Mouse (Mus musculus) spleen, adult 2 months (tissue): Measurements from ENCODE around the gene Dyrk1a. TPM values are rescaled to one million over a fixed set of nuclear protein-coding genes. Genes with fewer than 3 reads are reported as not detected.

Source experiments
- DNase-seq, 2 experiments: peaks; one replicate each; pipeline versions ENCODE4 v3.0.0 to v3.0.0-alpha.2; 2012 to 2021; ENCODE audit warnings: low spot score in 2 of 2, low read depth in 1 of 2
- H3K27ac ChIP-seq: fragments of 200-500 bp; 2 replicates; pipeline ENCODE4 v1.5.1; 2012; ENCODE audit warnings: low read length, inconsistent platforms; ENCODE audit not compliant: insufficient read depth
- H3K27me3 ChIP-seq: fragments of 200-500 bp; 2 replicates; pipeline ENCODE4 v1.6.1; 2012; ENCODE audit warnings: mild to moderate bottlenecking, moderate library complexity, low read length, inconsistent platforms; ENCODE audit not compliant: control insufficient read depth, insufficient read depth
- H3K36me3 ChIP-seq: fragments of 200-500 bp; 2 replicates; pipeline ENCODE4 v1.6.1; 2012; ENCODE audit warnings: mild to moderate bottlenecking, low read length, inconsistent platforms; ENCODE audit not compliant: control insufficient read depth, insufficient read depth
- H3K4me1 ChIP-seq: fragments of 200-500 bp; 2 replicates; pipeline ENCODE4 v1.6.1; 2011; ENCODE audit warnings: inconsistent platforms; ENCODE audit not compliant: control insufficient read depth, insufficient read depth, insufficient read length
- H3K4me3 ChIP-seq: fragments of 200-500 bp; 2 replicates; pipeline ENCODE4 v1.5.1; 2011; ENCODE audit warnings: mild to moderate bottlenecking, inconsistent platforms; ENCODE audit not compliant: insufficient read depth, insufficient read length; ENCODE audit errors: extremely low read depth
- CTCF ChIP-seq: fragments of 200-500 bp; IDR thresholded peaks from 2 replicates; pipeline ENCODE4 v1.5.1; 2011; ENCODE audit warnings: mild to moderate bottlenecking, inconsistent platforms; ENCODE audit not compliant: insufficient read depth, insufficient read length, insufficient replicate concordance; ENCODE audit errors: extremely low read depth
- POLR2A ChIP-seq: fragments of 200-500 bp; IDR thresholded peaks from 2 replicates; pipeline ENCODE4 v1.6.1; 2011; ENCODE audit warnings: low read depth, low read length, inconsistent platforms
- WGBS: fragments of 180-500 bp; shearing (Covaris S2); methylation state at CpG from one replicate; pipeline ENCODE4 v1.1.7; 2018; 5-methylcytosine and 5-hydroxymethylcytosine counted together
- polyA plus RNA-seq: library from polyadenylated mRNA; depleted of rRNA; stranded (reverse); fragments of >200 nt; gene quantifications from 2 replicates; pipeline ENCODE4 v1.2.3, GENCODE M21; 2012

Gene Dyrk1a
- polyA plus RNA-seq, 1 experiment, result 24.7 TPM

DNA sequence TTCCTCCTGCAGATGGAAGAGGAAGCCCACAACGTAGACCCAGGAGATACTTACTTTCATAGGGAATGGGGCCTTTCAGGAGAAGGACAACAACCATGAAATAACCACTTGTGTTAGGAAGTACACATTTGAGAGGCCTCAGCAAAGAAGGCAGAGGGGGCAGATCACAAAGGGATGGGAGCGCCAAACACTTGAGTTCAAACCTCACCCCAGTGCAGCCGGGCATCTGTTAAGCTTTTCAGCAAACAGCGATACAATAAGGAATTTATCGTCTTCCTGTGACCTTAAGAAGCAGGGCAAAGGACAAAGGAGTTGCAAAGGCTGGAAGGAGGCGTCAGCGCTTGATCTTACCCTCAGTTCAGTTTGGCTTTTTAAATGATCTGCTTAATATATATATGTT lies 10.0 kb upstream of the Dyrk1a start:
- Histone ChIP-seq H3K36me3 (no peaks in the 10 kb centered on the region), H3K4me3 (no peak overlapping the region), H3K27me3 (no peaks in the 10 kb centered on the region), H3K4me1 (peaks cover 4% of the 10 kb centered on the region; the same call in 1 of the 2 replicates), H3K27ac (no peak overlapping the region)
- TF ChIP-seq CTCF, result no peak
- no peak for TF ChIP-seq POLR2A
- no peak for DNase-seq
- WGBS, result 28% methylated on average over 7 of the region's 7 CpGs

DNA sequence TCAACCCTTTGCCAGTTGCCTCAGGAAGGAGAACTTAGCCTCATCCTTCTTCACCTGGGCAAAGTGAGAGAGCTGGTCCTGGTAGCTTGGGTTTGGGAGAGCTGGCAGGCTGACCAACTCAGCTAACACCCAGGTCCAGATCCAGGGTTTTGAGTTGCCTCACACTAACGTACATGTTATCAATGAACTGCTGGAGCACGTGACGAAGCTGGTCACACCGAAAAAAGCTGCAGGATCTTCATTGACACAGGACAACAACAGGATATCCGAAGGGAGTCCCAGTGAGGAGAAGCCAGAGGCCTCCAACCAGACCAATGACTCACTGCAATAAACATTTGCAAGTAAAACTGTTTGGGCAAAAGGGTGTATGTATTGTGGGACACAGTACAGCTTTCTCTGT lies 9.2 kb upstream of the Dyrk1a start:
- no peak for DNase-seq
- Histone ChIP-seq H3K27me3 (no peaks in the 10 kb centered on the region), H3K4me1 (peaks cover 4% of the 10 kb centered on the region; the same call in 1 of the 2 replicates), H3K36me3 (no peaks in the 10 kb centered on the region), H3K4me3 (no peak overlapping the region), H3K27ac (no peak overlapping the region)
- 44% methylated on average over 5 of the region's 5 CpGs for WGBS
- no peak for TF ChIP-seq POLR2A
- TF ChIP-seq CTCF, result no peak

DNA sequence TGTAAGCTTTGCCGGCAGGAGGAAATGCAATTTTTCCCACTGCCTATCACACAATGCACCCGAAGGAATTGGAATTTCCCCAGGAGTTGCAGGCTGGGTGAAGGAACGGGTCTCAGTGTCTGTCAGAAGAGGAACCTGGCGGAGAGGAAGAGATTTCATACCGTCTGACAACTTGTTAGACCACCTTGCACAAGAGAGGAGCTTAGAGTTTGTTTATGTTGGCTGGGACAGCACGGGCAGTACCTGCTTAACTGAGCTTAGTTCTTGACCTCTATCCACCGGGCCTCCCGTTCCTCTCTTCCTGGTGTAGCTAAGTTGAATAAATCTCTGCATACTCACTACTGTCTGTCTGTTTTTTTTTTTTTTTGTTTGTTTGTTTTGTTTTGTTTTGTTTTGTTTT lies 3.7 kb upstream of the Dyrk1a start:
- Histone ChIP-seq H3K27me3 (no peaks in the 10 kb centered on the region), H3K4me3 (no peak overlapping the region), H3K4me1 (no peaks in the 10 kb centered on the region), H3K27ac (no peak overlapping the region), H3K36me3 (no peaks in the 10 kb centered on the region)
- TF ChIP-seq CTCF, result no peak
- 43% methylated on average over 8 of the region's 8 CpGs for whole genome bisulfite sequencing
- no peak for DNase-seq

GRCm38 (mm10) chr16:94566834-94567585 lies 2.8 kb upstream of the Dyrk1a start:
- H3K4me3 ChIP-seq, result no peak overlapping the region
- TF ChIP-seq CTCF (no peak), POLR2A (no peak)
- no peak overlapping the region for H3K27ac ChIP-seq
- no peaks in the 10 kb centered on the region; the same call in 1 of the 2 replicates for H3K4me1 ChIP-seq
- H3K27me3 ChIP-seq, result no peaks in the 10 kb centered on the region
- WGBS, result 91% methylated on average over 11 of the region's 11 CpGs
- DNase-seq, result no peak
- H3K36me3 ChIP-seq, result no peaks in the 10 kb centered on the region

DNA sequence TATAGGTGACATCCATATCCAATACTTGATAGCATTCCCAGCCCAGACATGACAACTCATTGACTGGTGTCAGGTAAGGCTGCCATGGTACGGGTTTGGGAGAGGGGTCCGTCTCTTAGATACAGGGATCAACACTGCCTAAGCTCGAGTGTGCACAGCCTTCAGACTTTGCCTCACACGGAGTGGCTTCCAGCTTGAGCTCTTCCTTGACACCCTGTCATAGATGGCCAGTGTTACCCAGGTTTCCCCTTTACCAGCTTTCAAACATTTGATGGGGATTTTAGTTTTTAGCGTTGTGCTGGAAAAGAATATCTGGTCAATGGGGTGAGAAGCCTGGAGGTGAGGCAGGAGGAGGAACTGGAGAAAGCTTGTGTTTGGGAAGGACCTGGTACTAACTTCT lies 2.1 kb upstream of the Dyrk1a start:
- H3K27ac ChIP-seq, result no peak overlapping the region
- WGBS, result 85% methylated on average over 5 of the region's 5 CpGs
- peaks cover 4% of the 10 kb centered on the region for H3K4me1 ChIP-seq
- no peak for DNase-seq
- no peaks in the 10 kb centered on the region for H3K36me3 ChIP-seq
- H3K4me3 ChIP-seq, result no peak overlapping the region
- no peaks in the 10 kb centered on the region for H3K27me3 ChIP-seq
- no peak for TF ChIP-seq POLR2A
- TF ChIP-seq CTCF, result no peak

GRCm38 (mm10) chr16:94568335-94569228 lies 1.2 kb upstream of the Dyrk1a start:
- no peaks in the 10 kb centered on the region for H3K27me3 ChIP-seq
- H3K4me3 ChIP-seq, result peak overlapping the region; percentile 91
- TF ChIP-seq POLR2A, result peak; percentile 45
- TF ChIP-seq CTCF, result no peak
- peak overlapping the region; percentile 100 for H3K27ac ChIP-seq
- peaks cover 10% of the 10 kb centered on the region for H3K4me1 ChIP-seq
- no peaks in the 10 kb centered on the region for H3K36me3 ChIP-seq
- no peak for DNase-seq
- 2% methylated on average over 53 of the region's 53 CpGs for WGBS
